In the genomic region with DNA sequence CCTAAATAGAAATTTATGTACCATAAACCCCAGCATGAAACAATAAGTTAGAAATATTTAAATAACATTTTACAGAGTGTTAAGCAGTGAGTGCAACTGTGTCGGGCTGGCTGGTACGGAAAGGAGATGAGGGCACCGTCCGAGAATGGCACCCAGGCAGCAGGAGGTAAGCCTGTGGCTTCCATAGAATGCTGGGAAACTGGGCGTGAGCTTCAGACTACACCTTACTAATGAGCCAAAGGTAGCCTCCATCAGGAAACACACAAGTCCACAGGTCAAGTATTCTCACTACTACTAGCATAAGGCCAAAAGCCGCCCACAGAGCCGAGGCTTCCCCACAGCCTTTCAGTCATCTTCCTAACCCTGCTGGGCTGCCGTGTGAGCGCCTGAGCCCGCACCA, we compare ENCODE assay signal across 31 mouse cellular contexts.
"Had no signal": no experiment of that assay in that cellular context is flagged by ENCODE, and none has a peak within 500 bp of the region (broad histone marks: within the 10 kb centered on the region; RNA-seq: fewer than 3 reads in every experiment).

No protein-coding gene starts in this region.

- ATAC-seq: liver, embryonic 12.5 days; liver, postnatal 0 days; lung, postnatal 0 days; midbrain, embryonic 13.5 days; midbrain, embryonic 15.5 days; midbrain, embryonic 16.5 days had no signal

- H3K36me3 ChIP-seq: limb, embryonic 10.5 days; limb, embryonic 12.5 days; limb, embryonic 13.5 days; limb, embryonic 15.5 days; liver, embryonic 12.5 days; liver, embryonic 13.5 days; liver, embryonic 15.5 days; lung, embryonic 15.5 days; midbrain, embryonic 10.5 days; midbrain, embryonic 12.5 days; midbrain, embryonic 13.5 days; midbrain, embryonic 15.5 days had no signal

- H3K27ac ChIP-seq: limb, embryonic 10.5 days; limb, embryonic 12.5 days; limb, embryonic 13.5 days; limb, embryonic 15.5 days; liver, embryonic 12.5 days; liver, embryonic 13.5 days; liver, embryonic 14.5 days; liver, embryonic 15.5 days; lung, embryonic 15.5 days; macrophage; midbrain, embryonic 10.5 days; midbrain, embryonic 12.5 days; midbrain, embryonic 13.5 days; midbrain, embryonic 15.5 days had no signal

- H3K4me1 ChIP-seq: liver, embryonic 15.5 days had no signal

- DNase-seq: left cerebral cortex, postnatal 4 days; liver; liver, embryonic 13.5 days; liver, postnatal 0 days; lung, adult 18-20 months; lung, adult 2 months; lung, embryonic 14.5 days; lung, postnatal 10 days; lung, postnatal 14 days; lung, postnatal 36 days; lung, postnatal 4 days; midbrain, embryonic 14.5 days had no signal

- H3K4me2 ChIP-seq: limb, embryonic 12.5 days; limb, embryonic 13.5 days; limb, embryonic 15.5 days; liver, embryonic 11.5 days; liver, embryonic 12.5 days; liver, embryonic 13.5 days; liver, embryonic 15.5 days; lung, embryonic 14.5 days; lung, embryonic 15.5 days; midbrain, embryonic 11.5 days; midbrain, embryonic 12.5 days; midbrain, embryonic 13.5 days; midbrain, embryonic 15.5 days had no signal

- H3K9me3 ChIP-seq: limb, embryonic 10.5 days; limb, embryonic 12.5 days; limb, embryonic 13.5 days; limb, embryonic 15.5 days; liver, embryonic 12.5 days; liver, embryonic 13.5 days; liver, embryonic 15.5 days; lung, embryonic 15.5 days; megakaryocyte, embryonic 14.5 days; midbrain, embryonic 10.5 days; midbrain, embryonic 12.5 days; midbrain, embryonic 13.5 days; midbrain, embryonic 15.5 days had no signal

- H3K9ac ChIP-seq: limb, embryonic 12.5 days; limb, embryonic 13.5 days; limb, embryonic 15.5 days; liver, embryonic 12.5 days; liver, embryonic 13.5 days; liver, embryonic 14.5 days; liver, embryonic 15.5 days; liver, postnatal 0 days; lung, embryonic 14.5 days; lung, embryonic 15.5 days; midbrain, embryonic 12.5 days; midbrain, embryonic 13.5 days; midbrain, embryonic 15.5 days had no signal

- H3K4me3 ChIP-seq: limb, embryonic 10.5 days; limb, embryonic 12.5 days; limb, embryonic 13.5 days; limb, embryonic 15.5 days; liver, embryonic 12.5 days; liver, embryonic 13.5 days; liver, embryonic 15.5 days; lung, embryonic 15.5 days; megakaryocyte, embryonic 14.5 days; midbrain, embryonic 10.5 days; midbrain, embryonic 12.5 days; midbrain, embryonic 13.5 days; midbrain, embryonic 15.5 days; myocyte had no signal

- H3K27me3 ChIP-seq: limb, embryonic 12.5 days; limb, embryonic 13.5 days; limb, embryonic 15.5 days; liver, embryonic 12.5 days; liver, embryonic 13.5 days; liver, embryonic 15.5 days; lung, embryonic 15.5 days; megakaryocyte, embryonic 14.5 days; midbrain, embryonic 12.5 days; midbrain, embryonic 13.5 days; midbrain, embryonic 15.5 days had no signal
